Mouse (Mus musculus) liver, adult 2 months (tissue): Measurements from ENCODE around the gene Tmem196. TPM values are rescaled to one million over a fixed set of nuclear protein-coding genes. Genes with fewer than 3 reads are reported as not detected.

Source experiments
- DNase-seq: peaks from one replicate; pipeline ENCODE4 v3.0.0-alpha.2; 2011; ENCODE audit warnings: low read depth, low spot score; ENCODE audit errors: extremely low read depth
- H3K27ac ChIP-seq: fragments of 200-500 bp; replicated peaks from 2 replicates; pipeline ENCODE4 v1.5.1; 2012; ENCODE audit warnings: low read depth, mild to moderate bottlenecking, control low read depth, inconsistent platforms, low read length; ENCODE audit not compliant: insufficient read depth
- H3K27me3 ChIP-seq: fragments of 200-500 bp; 2 replicates; pipeline ENCODE4 v1.6.1; 2012; ENCODE audit warnings: mild to moderate bottlenecking, moderate library complexity, low read length, inconsistent platforms; ENCODE audit not compliant: control insufficient read depth, insufficient read depth
- H3K36me3 ChIP-seq: fragments of 200-500 bp; 2 replicates; pipeline ENCODE4 v1.6.1; 2012; ENCODE audit warnings: low read length, inconsistent platforms; ENCODE audit not compliant: control insufficient read depth, insufficient read depth
- H3K4me1 ChIP-seq: fragments of 200-500 bp; 2 replicates; pipeline ENCODE4 v1.6.1; 2011; ENCODE audit warnings: low read length; ENCODE audit not compliant: control insufficient read depth, insufficient read depth
- H3K4me3 ChIP-seq: fragments of 200-500 bp; 2 replicates; pipeline ENCODE4 v1.5.1; 2011; ENCODE audit warnings: low read depth, mild to moderate bottlenecking, control low read depth, low read length, moderate library complexity; ENCODE audit not compliant: insufficient read depth
- H3K79me2 ChIP-seq: fragments of 200-500 bp; 2 replicates; pipeline ENCODE4 v1.6.1; 2012; ENCODE audit warnings: inconsistent platforms, mild to moderate bottlenecking, low read length, moderate library complexity; ENCODE audit not compliant: control insufficient read depth, insufficient read depth
- H3K9ac ChIP-seq: fragments of 200-500 bp; 2 replicates; pipeline ENCODE4 v1.6.1; 2012; ENCODE audit warnings: low read depth, mild to moderate bottlenecking, control low read depth, inconsistent platforms, low read length
- CTCF ChIP-seq: fragments of 200-500 bp; IDR thresholded peaks from 2 replicates; pipeline ENCODE4 v1.5.1; 2011; ENCODE audit warnings: low read depth, low read length, control low read depth
- POLR2A ChIP-seq: fragments of 200-500 bp; IDR thresholded peaks from 2 replicates; pipeline ENCODE4 v1.6.1; 2011; ENCODE audit warnings: low read length, control low read depth; ENCODE audit not compliant: insufficient read depth; ENCODE audit errors: extremely low read depth
- WGBS: fragments of 180-500 bp; shearing (Covaris S2); methylation state at CpG from one replicate; pipeline ENCODE4 v1.1.7; 2018; 5-methylcytosine and 5-hydroxymethylcytosine counted together
- polyA plus RNA-seq: library from polyadenylated mRNA; depleted of rRNA; stranded (reverse); fragments of >200 nt; gene quantifications from 2 replicates; pipeline ENCODE4 v1.2.3, GENCODE M21; 2012; rRNA removed
- total RNA-seq: library from RNA; depleted of rRNA; stranded (reverse); fragments of >200 nt; gene quantifications from 2 replicates; pipeline ENCODE4 v1.2.3, GENCODE M21; 2014; rRNA removed

Gene Tmem196
- total RNA-seq: not detected in 2 replicates
- not detected in 2 replicates for polyA plus RNA-seq

- H3K79me2 ChIP-seq: no peaks in the 10 kb centered on the region
- no peaks in the 10 kb centered on the region for H3K36me3 ChIP-seq
- no peak within 1 kb of the TSS for H3K27ac ChIP-seq
- 3% methylated on average over 25 of the region's 25 CpGs for WGBS
- TF ChIP-seq POLR2A: no peak
- TF ChIP-seq CTCF: no peak
- H3K27me3 ChIP-seq: peaks cover 6% of the 10 kb centered on the region
- H3K9ac ChIP-seq: no peak within 1 kb of the TSS
- H3K4me3 ChIP-seq: no peak within 1 kb of the TSS
- H3K4me1 ChIP-seq: no peaks in the 10 kb centered on the region
- DNase-seq: no peak
These were observed at the start of gene Tmem196 for GRCm38 (mm10) chr12:119945589-119946310. Gene Tmem196, plus strand, starts transcription at chr12:119945822.

GRCm38 (mm10) chr12:119946311-119946692 lies 680 bp downstream of the Tmem196 start:
- H3K27ac ChIP-seq: no peak overlapping the region
- no peak overlapping the region for H3K4me3 ChIP-seq
- H3K36me3 ChIP-seq: no peaks in the 10 kb centered on the region
- no peaks in the 10 kb centered on the region for H3K79me2 ChIP-seq
- WGBS: 6% methylated on average over 14 of the region's 14 CpGs
- peaks cover 6% of the 10 kb centered on the region for H3K27me3 ChIP-seq
- no peak overlapping the region for H3K9ac ChIP-seq
- H3K4me1 ChIP-seq: no peaks in the 10 kb centered on the region
- TF ChIP-seq POLR2A: no peak
- TF ChIP-seq CTCF: no peak
- DNase-seq: no peak

GRCm38 (mm10) chr12:119957041-119957440 lies 11.4 kb downstream of the Tmem196 start:
- TF ChIP-seq CTCF: no peak
- TF ChIP-seq POLR2A: no peak
- Histone ChIP-seq H3K27me3 (no peaks in the 10 kb centered on the region), H3K27ac (no peak overlapping the region), H3K36me3 (no peaks in the 10 kb centered on the region), H3K79me2 (no peaks in the 10 kb centered on the region), H3K9ac (no peak overlapping the region), H3K4me1 (no peaks in the 10 kb centered on the region), H3K4me3 (no peak overlapping the region)
- no peak for DNase-seq
- WGBS: 71% methylated on average over 3 of the region's 3 CpGs

GRCm38 (mm10) chr12:119960730-119961129 lies 15.1 kb downstream of the Tmem196 start:
- H3K27me3 ChIP-seq: no peaks in the 10 kb centered on the region
- DNase-seq: peak; percentile 46
- no peak overlapping the region for H3K27ac ChIP-seq
- TF ChIP-seq CTCF (no peak), POLR2A (no peak)
- H3K36me3 ChIP-seq: no peaks in the 10 kb centered on the region
- H3K9ac ChIP-seq: no peak overlapping the region
- H3K79me2 ChIP-seq: no peaks in the 10 kb centered on the region
- WGBS: 14% methylated on average over 1 of the region's 1 CpGs
- H3K4me1 ChIP-seq: no peaks in the 10 kb centered on the region
- no peak overlapping the region for H3K4me3 ChIP-seq

- H3K79me2 ChIP-seq: no peaks in the 10 kb centered on the region
- no peak for DNase-seq
- H3K9ac ChIP-seq: no peak overlapping the region
- H3K4me3 ChIP-seq: no peak overlapping the region
- TF ChIP-seq POLR2A (no peak), CTCF (no peak)
- no peaks in the 10 kb centered on the region for H3K27me3 ChIP-seq
- no peaks in the 10 kb centered on the region for H3K36me3 ChIP-seq
- no peaks in the 10 kb centered on the region for H3K4me1 ChIP-seq
- no peak overlapping the region for H3K27ac ChIP-seq
These were observed 19.8 kb downstream of the Tmem196 start for GRCm38 (mm10) chr12:119965373-119965772.

- no peaks in the 10 kb centered on the region for H3K79me2 ChIP-seq
- no peak overlapping the region for H3K27ac ChIP-seq
These were observed 24.4 kb downstream of the Tmem196 start for GRCm38 (mm10) chr12:119970068-119970467.

More at GRCm38 (mm10) chr12:119970068-119970467, 24.4 kb downstream of the Tmem196 start:
- Histone ChIP-seq H3K9ac (no peak overlapping the region), H3K4me1 (no peaks in the 10 kb centered on the region), H3K36me3 (no peaks in the 10 kb centered on the region), H3K4me3 (no peak overlapping the region), H3K27me3 (no peaks in the 10 kb centered on the region)
- TF ChIP-seq POLR2A (no peak), CTCF (no peak)
- DNase-seq: no peak
